Mouse (Mus musculus) adrenal gland, adult 2 months (tissue): ENCODE measurements around the gene Prox2. TPM values are rescaled to one million over a fixed set of nuclear protein-coding genes. Genes with fewer than 3 reads are reported as not detected.
"Not testable (repeated sequence)": the region's sequence is repeated elsewhere in the genome, so short reads cannot be mapped to it uniquely, and the experiment has no call there.

Experiments used
- DNase-seq: peaks from one replicate; pipeline ENCODE4 v3.0.0; 2021
- long read RNA-seq: library from polyadenylated mRNA; stranded (forward); transcript quantifications from one replicate; pipeline ENCODE4 v2.0.0, GENCODE M21; 2021
- polyA plus RNA-seq: library from polyadenylated mRNA; depleted of rRNA; stranded (reverse); fragments of >200 nt; gene quantifications from 2 replicates; pipeline ENCODE4 v1.2.3, GENCODE M21; 2012; rRNA removed
- total RNA-seq, 2 experiments: library from RNA; stranded (reverse); gene quantifications; 2 replicates each; pipeline ENCODE4 v1.2.3; 2021

Prox2 gene
- 1 to 10 TPM; 3.2 to 5.3 TPM for total RNA-seq
- 2.6 and 2.8 TPM in 2 replicates for polyA plus RNA-seq
- long read RNA-seq, partial matches to known transcripts: 0 of 1 reads
- long read RNA-seq, other reads (novel, unspliced or antisense): 1 of 1 reads

DNA sequence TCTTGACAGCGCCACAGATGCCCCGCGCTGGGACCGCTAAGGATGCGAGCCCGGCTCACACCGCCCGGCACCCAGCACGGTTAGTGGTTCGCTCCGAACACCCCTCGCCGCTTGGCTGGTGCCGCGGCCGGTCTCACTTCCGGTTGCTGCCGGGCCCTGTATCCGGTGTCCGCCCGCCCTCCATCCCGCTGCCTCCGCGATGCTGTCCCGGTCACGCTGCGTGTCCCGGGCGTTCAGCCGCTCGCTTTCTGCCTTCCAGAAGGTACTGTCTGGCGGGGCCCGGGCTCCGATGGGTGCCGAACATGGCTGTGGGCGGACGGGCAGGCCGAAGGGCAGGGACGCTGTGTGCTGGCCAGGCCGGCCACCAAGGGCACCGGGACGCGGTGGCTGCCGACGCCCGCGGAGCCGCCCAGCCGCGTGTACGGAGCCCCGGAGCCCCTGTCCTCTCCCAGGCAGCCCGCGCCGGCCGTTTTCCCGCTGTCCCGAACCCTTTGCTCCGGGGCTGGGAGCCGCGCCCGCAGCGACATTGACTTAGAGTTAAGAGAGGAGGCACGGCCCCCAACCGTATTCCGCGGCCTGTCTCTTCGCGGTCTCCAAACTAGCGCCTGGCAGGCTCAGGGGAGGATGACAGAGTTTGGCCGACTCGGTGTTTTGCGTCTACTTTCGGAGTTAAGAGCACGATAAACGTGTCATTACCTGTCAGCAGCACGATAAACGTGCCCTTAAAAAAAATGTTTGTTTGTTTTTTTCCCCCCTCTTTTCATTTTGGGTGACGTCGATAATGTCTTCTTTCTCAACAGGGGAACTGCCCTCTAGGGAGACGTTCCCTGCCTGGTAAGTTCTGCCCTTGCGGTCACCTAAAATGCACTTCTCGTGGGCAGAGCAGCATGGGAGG, at the start of gene Prox2, which contains the start of gene Dlst:
Prox2 (minus strand) TSS at position 62 of the 895 bp plus-strand sequence.
Dlst (plus strand) TSS at position 136 of the 895 bp plus-strand sequence.
- peak; percentile 94 for DNase-seq

DNA sequence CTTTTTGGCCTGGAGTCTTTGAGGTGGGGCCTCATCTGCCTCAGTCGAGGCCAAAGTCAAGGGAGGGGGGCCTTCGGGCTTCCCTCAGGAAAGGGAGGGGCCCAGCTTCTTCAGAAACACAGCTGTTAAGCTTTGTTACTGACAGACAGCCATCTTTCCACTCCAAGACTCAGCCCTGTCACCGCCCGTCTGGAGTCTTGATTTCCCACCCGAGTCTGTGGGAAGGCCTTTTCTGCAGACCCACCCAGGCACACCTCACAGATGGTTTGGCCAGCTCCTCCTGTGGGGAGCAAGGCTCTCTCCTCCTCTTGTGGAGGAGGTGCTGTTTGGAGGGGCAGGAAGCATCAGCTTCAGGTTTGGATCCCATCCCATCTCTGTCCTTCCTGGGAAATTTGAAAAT, 49.0 kb upstream of the Prox2 start:
- DNase-seq: no peak

DNA sequence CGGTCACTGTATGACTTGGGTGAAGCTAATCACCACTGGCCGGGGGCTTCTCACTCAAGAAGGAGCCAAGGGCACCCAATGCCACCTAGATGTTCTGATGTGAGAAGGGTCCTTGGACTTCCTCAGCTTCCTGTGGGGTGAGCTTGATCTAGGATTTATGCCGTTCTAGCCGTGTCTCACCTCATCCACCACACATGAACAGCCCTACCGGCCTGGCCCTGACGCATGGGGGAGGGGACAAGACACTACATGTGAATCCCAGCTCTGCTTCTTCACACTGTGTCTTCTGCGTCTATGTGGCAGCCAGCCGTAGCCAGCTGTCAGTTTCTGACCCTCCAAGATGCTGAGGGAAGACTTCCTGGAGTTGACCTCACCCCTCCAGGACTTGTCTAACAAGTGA, 48.2 kb upstream of the Prox2 start:
- no peak for DNase-seq

GRCm38 (mm10) chr12:85157797-85158460, 47.4 kb upstream of the Prox2 start:
- DNase-seq: no peak

GRCm38 (mm10) chr12:85156324-85156723, 45.8 kb upstream of the Prox2 start:
- peak; percentile 45 for DNase-seq

GRCm38 (mm10) chr12:85153011-85153410, 42.5 kb upstream of the Prox2 start:
- DNase-seq: no peak

- DNase-seq: peak; percentile 39
Observed at GRCm38 (mm10) chr12:85151002-85151774, 40.6 kb upstream of the Prox2 start, which contains the start of gene Rps6kl1. Gene Rps6kl1 (minus strand): TSS chr12:85151264.

DNA sequence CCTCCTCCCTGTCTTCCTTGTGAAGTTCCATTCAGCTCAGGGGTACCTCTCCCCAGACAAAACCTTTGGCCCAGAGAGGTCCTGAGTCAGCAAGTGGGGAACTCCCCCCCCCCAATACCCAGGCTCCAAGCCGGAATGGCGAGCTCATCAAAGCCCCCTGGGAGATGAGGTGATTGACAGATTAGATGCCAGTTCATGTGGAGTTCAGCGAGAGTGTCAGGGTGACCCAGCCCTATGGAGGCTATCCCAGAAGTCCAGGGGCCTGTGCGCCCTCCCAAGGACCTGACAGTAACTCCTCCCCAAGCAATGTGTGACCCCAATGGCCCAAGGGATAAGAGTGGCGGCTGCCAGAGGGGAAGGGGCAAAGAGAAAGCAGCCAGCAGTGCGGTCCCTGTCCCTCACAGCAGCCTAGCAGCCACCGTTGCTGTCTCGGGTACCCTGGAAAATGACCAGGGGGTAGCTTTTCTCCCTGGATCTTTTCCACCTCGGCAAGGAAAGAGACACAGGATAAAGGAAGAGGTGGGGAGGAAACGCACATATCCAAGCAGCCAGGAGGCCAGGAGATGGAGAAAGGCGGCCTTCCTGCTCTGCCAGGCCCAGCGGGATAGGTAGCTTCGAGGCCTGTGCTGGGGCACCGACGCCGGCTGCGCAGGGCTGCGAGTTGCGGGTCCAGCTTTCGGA, 39.9 kb upstream of the Prox2 start:
- DNase-seq: no peak

- DNase-seq: no peak
Observed at GRCm38 (mm10) chr12:85146881-85147280, 36.3 kb upstream of the Prox2 start.

- DNase-seq: no peak
Observed at GRCm38 (mm10) chr12:85146355-85146754, 35.8 kb upstream of the Prox2 start.

GRCm38 (mm10) chr12:85145630-85146029, 35.1 kb upstream of the Prox2 start:
- no peak for DNase-seq

- DNase-seq: no peak
Observed at GRCm38 (mm10) chr12:85144821-85145220, 34.3 kb upstream of the Prox2 start.

GRCm38 (mm10) chr12:85144276-85144675, 33.7 kb upstream of the Prox2 start:
- DNase-seq: not testable (repeated sequence)

DNA sequence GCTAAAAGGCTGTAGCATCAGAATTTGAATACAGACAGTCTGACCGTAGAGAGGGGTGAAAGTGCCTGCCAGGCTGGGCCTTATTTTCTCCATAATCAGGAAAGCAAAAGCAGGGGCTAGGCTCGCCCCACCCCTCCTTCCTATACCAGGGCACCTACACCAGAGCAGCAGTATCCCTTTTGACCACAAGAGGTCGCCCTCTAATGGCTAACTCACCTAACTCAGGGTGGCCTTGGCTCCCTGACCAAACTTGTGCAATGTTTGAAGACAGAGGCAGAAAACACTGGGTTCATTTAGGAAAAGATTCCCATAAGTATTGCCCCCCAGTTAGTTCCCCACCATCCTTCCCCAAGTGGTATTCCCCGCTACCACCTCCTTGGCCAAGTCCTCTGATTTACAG, 32.2 kb upstream of the Prox2 start:
- DNase-seq: peak; percentile 85

DNA sequence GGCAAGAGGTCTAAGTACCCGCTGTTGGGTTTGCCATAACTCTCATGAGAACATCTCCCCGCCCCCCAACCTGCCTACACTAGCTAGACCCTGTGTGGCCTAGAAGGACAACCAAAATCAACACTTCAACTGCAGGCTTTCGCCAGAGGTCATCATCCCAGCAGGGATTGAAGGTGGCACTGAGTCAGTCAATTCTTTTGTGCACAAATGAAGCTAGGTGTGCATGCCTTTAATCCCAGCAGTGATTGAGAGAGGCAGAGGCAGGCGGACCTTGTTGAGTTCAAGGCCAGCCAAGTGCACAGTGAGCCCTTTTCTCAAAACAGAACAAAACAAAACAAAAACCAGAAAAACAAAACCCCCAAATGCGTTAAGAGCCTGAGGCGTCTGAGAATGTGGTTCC, 30.5 kb upstream of the Prox2 start:
- no peak for DNase-seq

GRCm38 (mm10) chr12:85140036-85140701, 29.6 kb upstream of the Prox2 start:
- no peak for DNase-seq

- DNase-seq: no peak
Observed at GRCm38 (mm10) chr12:85136627-85137026, 26.1 kb upstream of the Prox2 start.

GRCm38 (mm10) chr12:85135513-85136470, 25.2 kb upstream of the Prox2 start:
- DNase-seq: no peak

- no peak for DNase-seq
Observed at GRCm38 (mm10) chr12:85134043-85134794, 23.7 kb upstream of the Prox2 start.
